Mouse (Mus musculus) adrenal gland, adult 2 months (tissue): Measurements from ENCODE around the gene Arhgap45. TPM values are rescaled to one million over a fixed set of nuclear protein-coding genes. Genes with fewer than 3 reads are reported as not detected.
A peak's percentile ranks its signal among the peaks of the same experiment; 100 is the strongest.

Experiments
- DNase-seq: peaks from one replicate; pipeline ENCODE4 v3.0.0; 2021
- polyA plus RNA-seq: library from polyadenylated mRNA; depleted of rRNA; stranded (reverse); fragments of >200 nt; gene quantifications from 2 replicates; pipeline ENCODE4 v1.2.3, GENCODE M21; 2012
- total RNA-seq, 2 experiments: library from RNA; stranded (reverse); gene quantifications; 2 replicates each; pipeline ENCODE4 v1.2.3; 2021

The Arhgap45 gene
- total and polyA plus RNA-seq, 3 experiments, result 3.9 to 11.0 (median 6.7) TPM

- DNase-seq, result peak; percentile 85
Measured at GRCm38 (mm10) chr10:79986963-79987362, 29.5 kb upstream of the Arhgap45 start.

GRCm38 (mm10) chr10:79987771-79988505 lies 28.5 kb upstream of the Arhgap45 start:
- no peak for DNase-seq

- DNase-seq, result peak; percentile 78
Measured at GRCm38 (mm10) chr10:79988506-79989271, 27.8 kb upstream of the Arhgap45 start, which contains the start of gene Cnn2. Cnn2 (plus strand) TSS chr10:79988584.

- DNase-seq, result no peak
Measured at GRCm38 (mm10) chr10:79989272-79989786, 27.1 kb upstream of the Arhgap45 start.

DNA sequence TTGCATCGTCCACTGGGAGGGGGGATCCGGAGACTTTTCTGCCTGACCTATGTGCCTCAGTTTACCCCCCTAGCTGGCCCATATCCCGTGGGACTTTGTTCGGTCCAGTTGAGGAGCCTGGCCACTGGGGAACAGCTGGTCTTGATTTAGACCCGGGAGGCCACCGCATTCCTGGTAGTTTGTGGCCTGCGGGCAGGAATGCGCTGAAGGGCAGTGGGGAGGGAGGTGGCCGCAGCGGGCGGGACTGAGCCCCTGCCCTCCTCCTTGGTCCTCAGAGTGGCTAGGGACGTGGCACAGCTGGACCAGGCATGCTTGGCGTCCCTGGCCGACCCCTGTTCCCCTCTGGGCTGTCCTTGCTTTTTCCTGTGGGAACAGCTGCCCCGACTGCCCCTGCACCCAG lies 26.6 kb upstream of the Arhgap45 start:
- no peak for DNase-seq

- no peak for DNase-seq
Measured at GRCm38 (mm10) chr10:79991099-79991498, 25.4 kb upstream of the Arhgap45 start.

DNA sequence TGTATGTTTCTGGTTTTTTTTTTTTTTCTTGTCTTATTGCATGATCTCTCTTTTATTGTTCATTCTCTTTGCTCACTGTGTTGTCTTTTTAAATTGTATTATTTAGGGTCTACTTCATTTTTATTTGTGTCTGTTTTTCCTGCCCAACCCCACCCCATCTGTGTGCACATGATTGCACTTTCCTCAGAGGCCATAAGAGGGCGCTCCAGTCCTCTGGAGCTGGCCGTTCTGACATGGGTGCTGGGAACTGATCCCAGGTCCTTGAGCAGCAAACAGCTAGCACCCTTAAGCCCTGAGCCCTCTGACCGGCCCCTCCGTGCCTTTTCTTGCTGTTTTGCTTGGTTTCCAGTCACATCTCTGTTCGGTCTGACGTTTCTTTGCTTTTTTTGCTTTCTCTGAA lies 24.9 kb upstream of the Arhgap45 start:
- DNase-seq, result no peak

DNA sequence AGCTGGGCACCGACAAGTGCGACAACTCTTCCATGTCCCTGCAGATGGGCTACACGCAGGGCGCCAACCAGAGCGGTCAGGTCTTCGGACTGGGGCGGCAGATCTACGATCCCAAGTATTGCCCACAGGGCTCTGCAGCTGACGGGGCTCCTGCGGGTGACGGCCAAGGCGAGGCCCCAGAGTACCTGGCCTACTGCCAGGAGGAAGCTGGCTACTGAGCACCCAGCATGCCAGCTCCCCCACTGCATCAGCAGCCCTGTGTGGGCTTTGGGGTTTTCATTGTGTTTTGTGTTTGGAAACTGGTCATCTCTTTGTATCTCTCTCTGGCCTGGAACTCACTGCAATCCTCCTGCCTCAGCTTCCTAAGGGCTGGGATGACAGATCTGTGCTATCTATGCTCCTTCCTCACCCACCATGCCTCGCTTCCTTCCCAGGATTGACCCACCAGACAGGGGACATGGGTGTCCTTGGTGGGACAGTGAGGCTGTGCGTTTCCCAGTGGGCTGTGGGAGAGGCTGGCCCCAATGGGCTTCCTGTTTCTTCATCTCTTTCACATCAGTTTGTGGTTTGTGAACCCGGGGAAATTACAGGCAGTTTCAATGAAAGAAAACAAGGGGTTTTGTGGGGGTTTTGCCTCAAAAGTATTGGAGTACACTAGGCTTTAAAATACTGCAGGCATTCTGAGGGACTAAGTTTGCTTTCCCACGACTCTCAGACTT lies 21.9 kb upstream of the Arhgap45 start:
- peak; percentile 45 for DNase-seq

DNA sequence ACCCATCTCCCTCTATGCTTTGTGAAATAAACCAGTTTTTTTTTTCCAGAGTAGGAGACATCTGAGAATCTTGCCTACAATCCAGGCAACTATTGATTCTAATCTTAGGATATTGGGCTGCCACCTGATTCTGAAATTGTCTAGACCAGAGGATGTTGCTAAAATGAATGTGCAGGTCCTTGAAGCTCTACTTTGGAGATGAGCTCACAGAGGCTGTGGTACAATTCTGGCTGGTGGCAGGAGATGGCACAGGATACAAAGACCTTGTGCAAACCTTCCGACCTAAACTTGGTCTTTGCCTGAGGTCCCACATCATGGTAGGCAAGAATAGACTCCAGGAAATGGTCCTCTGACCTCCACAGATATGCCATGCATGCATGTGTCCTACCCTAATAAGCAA lies 20.8 kb upstream of the Arhgap45 start:
- DNase-seq, result no peak

- peak; percentile 98 for DNase-seq
Measured at GRCm38 (mm10) chr10:79996272-79997033, 20.0 kb upstream of the Arhgap45 start, which contains the start of gene Abca7. Abca7 (plus strand) TSS chr10:79996494.

- peak; percentile 84 for DNase-seq
Measured at GRCm38 (mm10) chr10:79997034-79997760, 19.3 kb upstream of the Arhgap45 start.

DNA sequence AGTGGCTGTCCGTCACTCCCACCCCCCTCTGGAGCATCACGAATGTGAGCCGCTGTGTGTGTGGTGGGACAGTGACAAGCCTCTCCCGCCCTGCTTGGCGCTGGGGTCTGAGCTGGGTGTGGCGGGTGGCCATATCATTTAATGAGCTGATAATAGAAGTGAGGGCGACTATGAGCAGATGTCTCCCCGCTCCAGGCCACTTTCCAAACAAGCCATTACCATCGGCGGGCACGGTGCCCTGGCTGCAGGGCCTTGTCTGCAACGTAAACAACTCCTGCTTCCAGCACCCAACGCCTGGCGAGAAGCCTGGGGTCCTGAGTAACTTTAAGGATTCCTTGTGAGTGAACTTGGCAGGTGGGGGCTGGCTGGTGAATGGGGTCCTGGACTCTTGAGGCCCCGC lies 18.6 kb upstream of the Arhgap45 start:
- DNase-seq, result no peak

- no peak for DNase-seq
Measured at GRCm38 (mm10) chr10:80001945-80002344, 14.5 kb upstream of the Arhgap45 start.

GRCm38 (mm10) chr10:80002829-80003228 lies 13.6 kb upstream of the Arhgap45 start:
- DNase-seq, result no peak

GRCm38 (mm10) chr10:80003374-80004232 lies 12.8 kb upstream of the Arhgap45 start:
- DNase-seq, result peak; percentile 40

- peak; percentile 87 for DNase-seq
Measured at GRCm38 (mm10) chr10:80004233-80004705, 12.2 kb upstream of the Arhgap45 start.

GRCm38 (mm10) chr10:80011740-80012139 lies 4.7 kb upstream of the Arhgap45 start:
- no peak for DNase-seq

- DNase-seq, result no peak
Measured at GRCm38 (mm10) chr10:80013609-80014008, 2.8 kb upstream of the Arhgap45 start.

DNA sequence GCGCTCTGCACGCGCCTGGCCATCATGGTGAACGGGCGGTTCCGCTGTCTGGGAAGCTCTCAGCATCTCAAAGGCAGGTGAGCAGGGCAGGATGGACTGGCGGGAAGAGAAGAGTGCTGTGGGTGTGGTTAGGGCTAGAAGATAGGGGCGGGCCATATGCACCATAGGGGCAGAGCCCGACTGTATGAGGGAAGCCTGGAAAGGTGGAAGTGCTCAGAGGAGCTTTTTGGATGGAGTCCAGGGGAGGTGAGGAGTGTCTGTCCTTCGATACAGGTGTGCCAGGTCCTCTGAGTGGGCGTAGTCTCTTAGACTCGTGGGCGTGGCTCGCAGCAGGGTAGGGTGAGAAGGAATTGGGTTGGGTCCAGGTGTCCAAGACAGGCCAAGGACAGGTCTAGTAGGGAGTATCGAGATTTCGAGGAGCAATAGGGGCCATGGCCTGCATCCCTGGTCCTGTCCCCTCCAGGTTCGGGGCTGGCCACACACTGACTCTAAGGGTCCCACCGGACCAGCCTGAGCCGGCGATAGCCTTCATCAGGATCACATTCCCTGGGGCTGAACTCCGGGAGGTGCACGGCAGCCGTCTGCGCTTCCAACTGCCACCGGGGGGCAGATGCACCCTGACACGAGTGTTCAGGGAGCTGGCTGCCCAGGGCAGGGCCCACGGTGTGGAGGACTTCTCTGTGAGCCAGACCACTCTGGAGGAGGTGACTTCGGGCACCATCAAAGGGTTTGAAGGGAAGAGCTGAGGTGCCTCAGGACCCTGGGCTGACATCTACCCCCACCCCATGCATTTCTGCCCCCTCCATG lies 1.8 kb upstream of the Arhgap45 start:
- DNase-seq, result no peak
